Mouse (Mus musculus): ENCODE data around the gene Cage1. TPM values are rescaled to one million over a fixed set of nuclear protein-coding genes. Genes with fewer than 3 reads are reported as not detected.

Cage1 gene
- 0.82 TPM for polyA plus RNA-seq (2017; shearing (Covaris generic))

DNA sequence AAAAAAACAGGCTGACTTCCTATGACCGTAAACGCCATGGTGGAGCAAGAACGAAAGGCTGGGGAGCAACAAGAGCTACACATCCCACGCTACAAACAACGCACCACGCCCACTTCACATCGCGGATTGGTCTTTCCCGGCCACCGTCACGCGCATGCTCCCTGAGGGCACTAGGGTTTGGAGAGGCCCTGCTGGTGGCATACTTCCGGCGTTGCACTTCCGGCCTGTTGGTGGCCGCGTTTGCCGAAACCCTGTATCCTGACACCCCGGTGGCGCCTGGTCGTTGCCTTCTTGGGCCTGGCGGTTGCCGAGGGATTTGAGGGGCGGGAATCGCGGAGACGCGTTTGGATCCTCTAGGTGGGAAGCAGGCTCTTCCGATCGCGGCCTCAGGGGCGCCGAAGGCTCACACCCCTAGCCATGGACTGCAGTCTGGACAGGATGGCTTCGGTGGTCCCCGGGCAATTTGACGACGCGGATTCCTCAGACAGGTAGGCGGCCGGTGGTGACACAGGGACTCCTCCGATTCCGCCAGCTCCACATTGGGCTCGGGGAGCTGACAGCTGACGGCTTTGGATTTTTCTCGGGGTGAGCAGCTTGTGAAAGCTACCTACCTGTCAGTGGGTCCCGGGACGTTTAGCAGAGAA lies at the start of gene Cage1:
Gene Cage1 (minus strand): TSS at position 26 of the 644 bp plus-strand sequence.

DNA sequence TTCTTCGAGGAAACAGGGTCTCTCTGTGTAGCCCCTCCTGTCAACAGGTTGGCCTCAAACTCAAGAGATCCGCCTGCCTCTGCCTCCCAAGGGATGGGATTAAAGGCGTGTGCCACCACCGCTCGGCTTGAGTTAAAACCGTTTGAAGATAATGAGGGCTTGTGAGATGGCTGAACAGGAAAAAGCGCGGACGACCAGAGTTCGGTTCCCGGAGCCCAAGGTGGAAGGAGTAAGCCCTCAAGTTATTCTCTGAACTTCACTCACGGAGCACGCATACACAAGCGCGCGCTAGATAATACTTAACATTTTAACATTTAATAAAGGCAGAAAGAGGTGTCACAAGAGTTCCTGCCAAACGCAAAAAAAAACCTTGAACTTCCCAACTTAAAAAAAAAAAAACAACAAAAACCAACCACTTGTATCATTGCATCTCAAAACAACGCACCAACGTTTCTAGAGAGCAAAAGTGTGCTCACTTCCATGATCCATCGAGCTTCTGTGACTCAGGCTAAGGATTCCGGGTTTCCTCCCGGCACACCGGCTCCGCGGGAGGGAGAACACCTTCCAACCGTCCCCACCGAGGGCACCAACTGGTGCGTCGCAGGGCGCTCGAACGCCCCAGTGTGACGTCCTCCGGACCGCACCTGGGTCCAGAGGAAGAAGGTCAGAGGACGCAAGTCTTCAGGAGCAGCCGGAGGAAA lies 376 bp downstream of the Cage1 start, which contains the start of gene Riok1:
Gene Riok1 (plus strand): TSS at position 653 of the 701 bp plus-strand sequence.

DNA sequence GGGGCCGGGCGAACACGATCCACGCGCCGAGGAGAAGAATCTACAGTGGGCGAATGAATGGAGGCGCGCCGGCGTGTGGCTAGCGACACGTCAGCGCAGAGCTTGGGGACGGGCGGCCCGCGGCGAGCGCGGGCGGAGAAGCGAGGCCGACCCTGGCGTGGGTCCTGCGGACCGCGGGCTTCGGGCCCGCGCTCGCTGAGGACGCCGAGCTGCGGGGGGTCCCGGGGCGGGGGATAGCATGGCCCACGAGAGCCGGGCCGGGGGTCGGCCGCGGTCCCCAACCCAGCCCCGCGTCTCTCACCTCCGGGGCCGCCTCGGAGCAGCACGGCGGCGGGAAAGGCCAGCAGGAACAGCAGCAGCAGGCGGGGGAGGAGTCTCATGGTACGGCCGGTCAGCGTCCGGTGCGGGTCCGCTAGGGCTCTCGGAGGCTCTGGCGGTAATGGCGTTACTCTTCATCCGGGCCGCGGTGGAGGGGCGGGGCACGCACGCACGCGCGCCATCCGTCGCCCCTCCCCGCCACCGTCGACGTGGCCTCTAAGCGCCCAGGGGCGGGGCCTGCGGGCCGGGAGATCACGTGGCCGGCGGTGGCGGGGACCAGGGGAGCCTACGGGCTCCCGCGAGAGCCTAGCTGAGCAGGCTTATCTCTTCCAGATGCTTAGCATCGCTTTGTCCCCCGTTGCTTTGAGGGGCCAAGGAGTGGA lies 43.0 kb downstream of the Cage1 start, which contains the start of gene Ssr1:
Gene Ssr1 (minus strand): TSS at position 514 of the 701 bp plus-strand sequence.

Other genes starting within 250 kb of the Cage1 start
- gene Ssr1, start 42.9 kb downstream of the Cage1 start, polyA plus RNA-seq (2017; shearing (Covaris generic)): 82.0 TPM
- gene Riok1, start 74 bp downstream of the Cage1 start, polyA plus RNA-seq (2017; shearing (Covaris generic)): 94.6 TPM
- 0.54 TPM for gene Dsp, start 114.2 kb upstream of the Cage1 start, polyA plus RNA-seq (2017; shearing (Covaris generic))
- 67.5 TPM for gene Snrnp48, start 167.9 kb upstream of the Cage1 start, polyA plus RNA-seq (2017; shearing (Covaris generic))